Mouse (Mus musculus): Measurements from ENCODE around the gene Abca8a. TPM values are rescaled to one million over a fixed set of nuclear protein-coding genes. Genes with fewer than 3 reads are reported as not detected.

Gene Abca8a
- polyA plus RNA-seq, 1 experiment = 1.1 TPM

- TF ChIP-seq POLR2A (IDR thresholded peaks at IDR 0.05; ENCODE audit: low read depth, low read length) (no peak), CTCF (IDR thresholded peaks at IDR 0.05; ENCODE audit: extremely low read depth, insufficient read depth, insufficient read length, insufficient replicate concordance) (no peak)
- no peaks in the 10 kb centered on the region for H3K36me3 ChIP-seq (ENCODE audit: control insufficient read depth, insufficient read depth, low read length)
- no peak for DNase-seq (ENCODE audit: low read depth in 1 of 2, low spot score in 2 of 2)
- H3K4me1 ChIP-seq (ENCODE audit: control insufficient read depth, insufficient read depth, insufficient read length) = no peaks in the 10 kb centered on the region
- H3K27ac ChIP-seq (ENCODE audit: insufficient read depth, low read length) = no peak overlapping the region
- no peaks in the 10 kb centered on the region for H3K27me3 ChIP-seq (ENCODE audit: control insufficient read depth, insufficient read depth, low read length)
- 91% methylated on average over 2 of the region's 2 CpGs for WGBS
- H3K4me3 ChIP-seq (ENCODE audit: extremely low read depth, insufficient read depth, insufficient read length) = no peak overlapping the region
Measured at GRCm38 (mm10) chr11:110037795-110038194, 58.0 kb downstream of the Abca8a start.

- Histone ChIP-seq H3K27ac (ENCODE audit: insufficient read depth, low read length) (no peak overlapping the region), H3K4me3 (ENCODE audit: extremely low read depth, insufficient read depth, insufficient read length) (no peak overlapping the region), H3K4me1 (ENCODE audit: control insufficient read depth, insufficient read depth, insufficient read length) (no peaks in the 10 kb centered on the region), H3K36me3 (ENCODE audit: control insufficient read depth, insufficient read depth, low read length) (no peaks in the 10 kb centered on the region), H3K27me3 (ENCODE audit: control insufficient read depth, insufficient read depth, low read length) (no peaks in the 10 kb centered on the region)
- 59% methylated on average over 7 of the region's 7 CpGs for WGBS
- DNase-seq (ENCODE audit: low read depth in 1 of 2, low spot score in 2 of 2) = no peak
- TF ChIP-seq POLR2A (IDR thresholded peaks at IDR 0.05; ENCODE audit: low read depth, low read length) (no peak), CTCF (IDR thresholded peaks at IDR 0.05; ENCODE audit: extremely low read depth, insufficient read depth, insufficient read length, insufficient replicate concordance) (no peak)
Measured at GRCm38 (mm10) chr11:110028913-110029695, 66.7 kb downstream of the Abca8a start.

- H3K36me3 ChIP-seq (ENCODE audit: control insufficient read depth, insufficient read depth, low read length) = no peaks in the 10 kb centered on the region
- no peak for DNase-seq (ENCODE audit: low read depth in 1 of 2, low spot score in 2 of 2)
- H3K27me3 ChIP-seq (ENCODE audit: control insufficient read depth, insufficient read depth, low read length) = no peaks in the 10 kb centered on the region
- 80% methylated on average over 2 of the region's 2 CpGs for WGBS
- TF ChIP-seq CTCF (IDR thresholded peaks at IDR 0.05; ENCODE audit: extremely low read depth, insufficient read depth, insufficient read length, insufficient replicate concordance) (no peak), POLR2A (IDR thresholded peaks at IDR 0.05; ENCODE audit: low read depth, low read length) (no peak)
- H3K4me1 ChIP-seq (ENCODE audit: control insufficient read depth, insufficient read depth, insufficient read length) = no peaks in the 10 kb centered on the region
- no peak overlapping the region for H3K27ac ChIP-seq (ENCODE audit: insufficient read depth, low read length)
- H3K4me3 ChIP-seq (ENCODE audit: extremely low read depth, insufficient read depth, insufficient read length) = no peak overlapping the region
Measured at GRCm38 (mm10) chr11:110010836-110011546, 84.8 kb downstream of the Abca8a start.

- no peak within 1 kb of the TSS for H3K27ac ChIP-seq (ENCODE audit: insufficient read depth, low read length)
- no peaks in the 10 kb centered on the region for H3K27me3 ChIP-seq (ENCODE audit: control insufficient read depth, insufficient read depth, low read length)
- WGBS = under 1% methylated on average over 15 of the region's 15 CpGs
- peak within 1 kb of the TSS; percentile 36 for H3K4me3 ChIP-seq (ENCODE audit: extremely low read depth, insufficient read depth, insufficient read length)
- H3K36me3 ChIP-seq (ENCODE audit: control insufficient read depth, insufficient read depth, low read length) = no peaks in the 10 kb centered on the region
- DNase-seq (ENCODE audit: low read depth in 1 of 2, low spot score in 2 of 2) = peak in 1 of 2 experiments; percentile 10
- H3K4me1 ChIP-seq (ENCODE audit: control insufficient read depth, insufficient read depth, insufficient read length) = no peaks in the 10 kb centered on the region
- TF ChIP-seq CTCF (IDR thresholded peaks at IDR 0.05; ENCODE audit: extremely low read depth, insufficient read depth, insufficient read length, insufficient replicate concordance) (no peak), POLR2A (IDR thresholded peaks at IDR 0.05; ENCODE audit: low read depth, low read length) (no peak)
Measured at GRCm38 (mm10) chr11:109995624-109996023, 100.2 kb downstream of the Abca8a start, which contains the start of gene Abca8b. Gene Abca8b (minus strand): TSS chr11:109995845.

GRCm38 (mm10) chr11:109995013-109995412, 100.8 kb downstream of the Abca8a start:
- Histone ChIP-seq H3K27me3 (ENCODE audit: control insufficient read depth, insufficient read depth, low read length) (no peaks in the 10 kb centered on the region), H3K27ac (ENCODE audit: insufficient read depth, low read length) (no peak overlapping the region), H3K4me3 (ENCODE audit: extremely low read depth, insufficient read depth, insufficient read length) (no peak overlapping the region), H3K36me3 (ENCODE audit: control insufficient read depth, insufficient read depth, low read length) (no peaks in the 10 kb centered on the region), H3K4me1 (ENCODE audit: control insufficient read depth, insufficient read depth, insufficient read length) (no peaks in the 10 kb centered on the region)
- no peak for DNase-seq (ENCODE audit: low read depth in 1 of 2, low spot score in 2 of 2)
- WGBS = 8% methylated on average over 3 of the region's 3 CpGs
- TF ChIP-seq CTCF (IDR thresholded peaks at IDR 0.05; ENCODE audit: extremely low read depth, insufficient read depth, insufficient read length, insufficient replicate concordance) (no peak), POLR2A (IDR thresholded peaks at IDR 0.05; ENCODE audit: low read depth, low read length) (no peak)

GRCm38 (mm10) chr11:109994014-109994413, 101.8 kb downstream of the Abca8a start:
- Histone ChIP-seq H3K27ac (ENCODE audit: insufficient read depth, low read length) (no peak overlapping the region), H3K4me1 (ENCODE audit: control insufficient read depth, insufficient read depth, insufficient read length) (no peaks in the 10 kb centered on the region), H3K36me3 (ENCODE audit: control insufficient read depth, insufficient read depth, low read length) (no peaks in the 10 kb centered on the region), H3K27me3 (ENCODE audit: control insufficient read depth, insufficient read depth, low read length) (no peaks in the 10 kb centered on the region), H3K4me3 (ENCODE audit: extremely low read depth, insufficient read depth, insufficient read length) (no peak overlapping the region)
- no peak for TF ChIP-seq POLR2A (IDR thresholded peaks at IDR 0.05; ENCODE audit: low read depth, low read length)
- no peak for TF ChIP-seq CTCF (IDR thresholded peaks at IDR 0.05; ENCODE audit: extremely low read depth, insufficient read depth, insufficient read length, insufficient replicate concordance)
- DNase-seq (ENCODE audit: low read depth in 1 of 2, low spot score in 2 of 2) = no peak
- 62% methylated on average over 6 of the region's 6 CpGs for WGBS
